Mouse (Mus musculus): ENCODE data around the gene Tead1.

- TF ChIP-seq CTCF (IDR thresholded peaks at IDR 0.05; ENCODE audit: low read depth) (no peak), EP300 (IDR thresholded peaks at IDR 0.05; ENCODE audit: low read depth) (no peak)
These were observed 192.6 kb downstream of the Tead1 start for GRCm38 (mm10) chr7:112871752-112872151.
